Mouse (Mus musculus) kidney, postnatal 0 days (tissue): ENCODE measurements around the gene Snrpa1. TPM values are rescaled to one million over a fixed set of nuclear protein-coding genes. Genes with fewer than 3 reads are reported as not detected.
A peak's percentile ranks its signal among the peaks of the same experiment; 100 is the strongest.

Experiments
- ATAC-seq: fragments of 200-750 bp; cut with Nextera tagmentation; replicated peaks from 2 replicates; pipeline ENCODE4 v1.8.0; 2017; ENCODE audit warnings: low read depth, moderate number of reproducible peaks, moderate TSS enrichment, moderate library complexity; ENCODE audit not compliant: low FRiP score
- DNase-seq: peaks from one replicate; pipeline ENCODE4 v3.0.0-alpha.2; 2016; ENCODE audit warnings: low spot score
- H3K27ac ChIP-seq: fragments of 300-500 bp; sonication (generic); 2 replicates; pipeline ENCODE4 v1.5.1; 2014; ENCODE audit warnings: mild to moderate bottlenecking
- H3K27me3 ChIP-seq: fragments of 300-500 bp; sonication (generic); 2 replicates; pipeline ENCODE4 v1.6.1; 2014; ENCODE audit warnings: low read length, mixed read lengths; ENCODE audit not compliant: insufficient read depth
- H3K36me3 ChIP-seq: fragments of 300-500 bp; sonication (generic); 2 replicates; pipeline ENCODE4 v1.6.1; 2014; ENCODE audit warnings: low read length, mixed read lengths; ENCODE audit not compliant: insufficient read depth
- H3K4me1 ChIP-seq: fragments of 300-500 bp; sonication (generic); replicated peaks from 2 replicates; pipeline ENCODE4 v1.6.1; 2014; ENCODE audit warnings: antibody characterized with exemption, low read length, mixed read lengths; ENCODE audit not compliant: insufficient read depth
- H3K4me2 ChIP-seq: fragments of 300-500 bp; sonication (generic); 2 replicates; pipeline ENCODE4 v1.6.1; 2014; ENCODE audit warnings: mild to moderate bottlenecking, low read length, moderate library complexity, mixed read lengths
- H3K4me3 ChIP-seq: fragments of 300-500 bp; sonication (generic); replicated peaks from 2 replicates; pipeline ENCODE4 v1.5.1; 2014; ENCODE audit warnings: low read depth, low read length
- H3K9ac ChIP-seq: fragments of 300-500 bp; sonication (generic); 2 replicates; pipeline ENCODE4 v1.6.1; 2014; ENCODE audit warnings: low read depth, low read length
- H3K9me3 ChIP-seq: fragments of 300-500 bp; sonication (generic); replicated peaks from 2 replicates; pipeline ENCODE4 v1.6.1; 2016; ENCODE audit warnings: low read length, inconsistent platforms, mixed read lengths
- CTCF ChIP-seq: IDR thresholded peaks from 2 replicates; pipeline ENCODE4 v1.5.1; 2016; ENCODE audit warnings: antibody characterized with exemption, low read depth, mild to moderate bottlenecking, moderate library complexity
- WGBS: fragments of 180-500 bp; shearing (Covaris S2); extraction: QIAGEN DNeasy Blood & Tissue Kit; methylation state at CpG from one replicate; pipeline ENCODE4 v1.1.7; 2014; 5-methylcytosine and 5-hydroxymethylcytosine counted together
- polyA plus RNA-seq: library from polyadenylated mRNA; unstranded; fragments of >200 nt; fragmentation: Nextera tagmentation; extraction: Ambion mirVana; gene quantifications from 2 replicates; pipeline ENCODE4 v1.2.1, GENCODE M21; 2015

Gene Snrpa1
- polyA plus RNA-seq, 1 experiment from 2014 or later = 114 TPM

DNA sequence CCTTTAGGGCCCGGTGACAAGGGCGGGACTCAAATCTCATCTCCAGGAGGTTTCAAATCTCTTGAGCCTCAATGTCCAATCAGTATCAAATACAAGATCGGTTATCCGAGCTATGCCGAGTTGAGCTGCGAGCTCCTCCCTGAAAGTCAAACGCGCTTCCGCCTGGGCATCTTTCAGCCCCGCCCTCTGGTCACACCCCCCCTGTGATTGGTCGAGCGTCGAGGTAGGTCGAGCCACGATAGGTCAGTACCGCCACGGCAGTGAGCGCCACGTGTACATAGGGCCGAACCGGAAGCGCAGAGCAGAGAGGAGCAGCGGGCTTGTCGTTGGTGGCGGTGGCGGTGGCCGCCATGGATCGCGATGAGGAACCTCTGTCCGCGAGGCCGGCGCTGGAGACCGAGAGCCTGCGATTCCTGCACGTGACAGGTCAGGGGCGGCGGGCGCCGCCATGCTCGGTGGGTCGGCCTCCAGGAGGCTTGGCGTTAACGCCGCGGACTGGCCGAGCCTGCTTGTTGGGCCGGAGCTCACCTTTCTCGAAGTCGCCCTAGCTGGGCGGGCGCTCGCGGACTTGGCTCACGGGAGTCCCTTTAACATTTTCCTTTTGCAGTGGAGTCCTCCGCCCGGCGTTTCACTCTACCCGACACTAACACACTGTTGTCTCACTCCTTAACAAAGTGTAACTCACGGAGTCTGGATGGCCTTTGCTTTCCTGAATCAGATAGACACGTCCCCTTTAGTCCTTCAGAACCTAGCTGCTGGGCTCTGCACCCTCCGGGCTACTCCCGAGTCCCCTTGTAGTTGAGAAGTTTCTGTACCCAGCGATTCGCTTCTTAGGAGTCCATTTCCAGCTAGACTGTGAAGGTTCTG lies 20.8 kb downstream of the Snrpa1 start, which contains the start of gene Selenos:
Selenos (plus strand) TSS at position 286 of the 867 bp plus-strand sequence.
- Histone ChIP-seq H3K9me3 (no peaks in the 10 kb centered on the region), H3K27ac (peak within 1 kb of the TSS; percentile 91), H3K27me3 (no peaks in the 10 kb centered on the region), H3K9ac (peak within 1 kb of the TSS; percentile 86), H3K4me1 (0 out of 2 replicates have a peak, but pooled peaks cover 7% of the 10 kb centered on the region), H3K4me3 (peak within 1 kb of the TSS; percentile 78), H3K36me3 (peaks cover 28% of the 10 kb centered on the region), H3K4me2 (peak within 1 kb of the TSS; percentile 89)
- DNase-seq (peak; percentile 98), ATAC-seq (peak; percentile 100)
- TF ChIP-seq CTCF = no peak
- under 1% methylated on average over 62 of the region's 65 CpGs for WGBS

DNA sequence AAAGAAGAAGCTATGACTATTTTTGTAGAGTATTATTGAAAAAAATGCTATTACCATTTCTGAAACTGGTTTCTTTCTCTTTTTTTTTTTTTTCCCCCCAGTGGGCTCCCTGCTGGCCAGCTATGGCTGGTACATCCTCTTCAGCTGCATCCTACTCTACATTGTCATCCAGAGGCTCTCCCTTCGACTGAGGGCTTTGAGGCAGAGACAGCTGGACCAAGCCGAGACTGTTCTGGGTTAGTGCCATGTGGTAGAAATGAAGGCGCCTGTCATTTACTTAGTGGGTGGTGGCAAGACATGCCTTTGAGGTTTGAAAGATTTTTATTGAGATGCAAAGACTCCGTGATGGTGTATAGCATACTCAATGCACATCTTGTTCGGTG lies 21.4 kb downstream of the Snrpa1 start:
- Histone ChIP-seq H3K36me3 (peaks cover 27% of the 10 kb centered on the region), H3K27ac (peak overlapping the region; percentile 91; the same call in 1 of the 2 replicates)

DNA sequence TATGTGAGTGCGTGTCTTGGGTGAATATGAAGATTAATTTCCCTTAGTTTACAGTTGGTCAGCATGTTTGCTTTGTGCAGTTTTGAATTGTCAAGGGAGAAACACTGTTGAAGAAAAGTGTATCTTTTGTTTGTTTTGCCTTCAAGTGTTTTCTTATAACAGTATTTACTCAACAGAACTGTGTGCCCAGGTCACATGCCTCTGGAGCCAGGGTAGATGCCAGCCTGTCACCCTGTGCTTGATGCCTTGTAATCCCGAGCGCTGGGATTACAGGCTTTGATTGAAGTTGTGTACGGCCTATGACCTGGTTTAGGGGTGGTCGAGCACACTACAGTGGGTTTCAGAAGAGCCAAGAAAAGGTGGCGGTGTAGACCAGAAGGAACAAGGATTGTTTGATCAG lies 25.0 kb downstream of the Snrpa1 start:
- Histone ChIP-seq H3K4me3 (no peak overlapping the region), H3K27me3 (no peaks in the 10 kb centered on the region), H3K9ac (no peak overlapping the region), H3K27ac (no peak overlapping the region), H3K4me2 (no peak overlapping the region), H3K9me3 (no peaks in the 10 kb centered on the region), H3K36me3 (peaks cover 52% of the 10 kb centered on the region), H3K4me1 (0 out of 2 replicates have a peak, but pooled peaks cover 7% of the 10 kb centered on the region)
- no peak for TF ChIP-seq CTCF
- WGBS = 69% methylated on average over 6 of the region's 6 CpGs
- ATAC-seq = no peak
- no peak for DNase-seq

More for the DNA sequence above, 21.4 kb downstream of the Snrpa1 start:
- no peaks in the 10 kb centered on the region for H3K9me3 ChIP-seq
- peak; percentile 38 for TF ChIP-seq CTCF
- WGBS = 36% methylated on average over 5 of the region's 5 CpGs
- H3K4me2 ChIP-seq = peak overlapping the region; percentile 89
- peak overlapping the region; percentile 78 for H3K4me3 ChIP-seq
- 0 out of 2 replicates have a peak, but pooled peaks cover 7% of the 10 kb centered on the region for H3K4me1 ChIP-seq
- peak; percentile 45 for DNase-seq
- no peaks in the 10 kb centered on the region for H3K27me3 ChIP-seq
- H3K9ac ChIP-seq = peak overlapping the region; percentile 86
- ATAC-seq = no peak

GRCm38 (mm10) chr7:66084546-66084945 lies 25.7 kb downstream of the Snrpa1 start:
- ATAC-seq = no peak
- peaks cover 58% of the 10 kb centered on the region for H3K36me3 ChIP-seq

DNA sequence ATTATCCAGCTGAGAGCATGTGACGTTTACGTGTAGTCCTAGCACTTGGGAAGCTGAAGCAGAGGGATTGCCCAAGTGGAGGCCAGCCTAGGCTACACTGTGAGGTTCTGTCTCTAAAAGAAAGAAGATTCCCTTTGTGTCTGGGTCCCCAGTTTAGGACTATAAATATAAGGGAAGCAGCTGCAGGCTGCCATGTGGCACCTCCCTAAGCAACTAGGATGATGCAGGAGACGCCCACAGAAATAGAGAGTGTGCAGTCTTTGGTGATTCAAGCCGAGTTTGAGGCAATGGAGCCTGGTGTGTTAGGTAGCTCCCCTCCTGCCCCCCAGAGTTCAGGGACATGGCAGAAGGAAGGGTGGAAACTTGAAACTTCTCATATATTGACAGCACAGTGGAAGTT lies 28.8 kb downstream of the Snrpa1 start:
- Histone ChIP-seq H3K27me3 (no peaks in the 10 kb centered on the region), H3K36me3 (peaks cover 76% of the 10 kb centered on the region), H3K4me2 (no peak overlapping the region), H3K4me3 (no peak overlapping the region), H3K4me1 (no peaks in the 10 kb centered on the region), H3K9me3 (no peaks in the 10 kb centered on the region), H3K9ac (no peak overlapping the region), H3K27ac (no peak overlapping the region)
- no peak for TF ChIP-seq CTCF
- no peak for DNase-seq
- WGBS = 83% methylated on average over 4 of the region's 4 CpGs
- no peak for ATAC-seq

More at GRCm38 (mm10) chr7:66084546-66084945, 25.7 kb downstream of the Snrpa1 start:
- Histone ChIP-seq H3K9ac (no peak overlapping the region), H3K27me3 (no peaks in the 10 kb centered on the region), H3K4me1 (0 out of 2 replicates have a peak, but pooled peaks cover 7% of the 10 kb centered on the region), H3K27ac (no peak overlapping the region), H3K9me3 (no peaks in the 10 kb centered on the region), H3K4me3 (no peak overlapping the region), H3K4me2 (no peak overlapping the region)
- 63% methylated on average over 7 of the region's 7 CpGs for WGBS
- no peak for DNase-seq
- TF ChIP-seq CTCF = no peak

- no peaks in the 10 kb centered on the region for H3K9me3 ChIP-seq
- no peaks in the 10 kb centered on the region for H3K27me3 ChIP-seq
- ATAC-seq (no peak), DNase-seq (no peak)
- no peak for TF ChIP-seq CTCF
- no peaks in the 10 kb centered on the region for H3K4me1 ChIP-seq
- peaks cover 80% of the 10 kb centered on the region for H3K36me3 ChIP-seq
- H3K27ac ChIP-seq = no peak overlapping the region
- no peak overlapping the region for H3K4me3 ChIP-seq
- WGBS = 82% methylated on average over 2 of the region's 2 CpGs
- H3K9ac ChIP-seq = no peak overlapping the region
- H3K4me2 ChIP-seq = no peak overlapping the region
Observed at GRCm38 (mm10) chr7:66088077-66088476, 29.3 kb downstream of the Snrpa1 start.
